Mouse (Mus musculus) midbrain, postnatal 0 days (tissue): ENCODE data around the gene Fabp2. TPM values are rescaled to one million over a fixed set of nuclear protein-coding genes. Genes with fewer than 3 reads are reported as not detected.
A peak's percentile ranks its signal among the peaks of the same experiment; 100 is the strongest.

Experiments used
- ATAC-seq: fragments of 200-750 bp; cut with Nextera tagmentation; 2 replicates; pipeline ENCODE4 v1.8.0; 2017; ENCODE audit warnings: moderate number of reproducible peaks, mild to moderate bottlenecking, moderate TSS enrichment, moderate library complexity; ENCODE audit not compliant: low FRiP score
- DNase-seq: peaks from one replicate; pipeline ENCODE4 v3.0.0-alpha.2; 2015; ENCODE audit warnings: low spot score
- H3K27ac ChIP-seq: fragments of 300-500 bp; sonication (generic); 2 replicates; pipeline ENCODE4 v1.5.1; 2014; ENCODE audit warnings: low read depth, mild to moderate bottlenecking, low read length, mixed read lengths
- H3K27me3 ChIP-seq: fragments of 300-500 bp; sonication (generic); 2 replicates; pipeline ENCODE4 v1.6.1; 2014; ENCODE audit warnings: low read length, control low read depth, mixed read lengths; ENCODE audit not compliant: insufficient read depth
- H3K36me3 ChIP-seq: fragments of 300-500 bp; sonication (generic); 2 replicates; pipeline ENCODE4 v1.6.1; 2014; ENCODE audit warnings: low read length, control low read depth, mixed read lengths; ENCODE audit not compliant: insufficient read depth
- H3K4me1 ChIP-seq: fragments of 300-500 bp; sonication (generic); 2 replicates; pipeline ENCODE4 v1.6.1; 2014; ENCODE audit warnings: mild to moderate bottlenecking, control low read depth, antibody characterized with exemption, low read length, mixed read lengths; ENCODE audit not compliant: insufficient read depth
- H3K4me2 ChIP-seq: fragments of 300-500 bp; sonication (generic); 2 replicates; pipeline ENCODE4 v1.6.1; 2014; ENCODE audit warnings: low read depth, mild to moderate bottlenecking, low read length, mixed read lengths; ENCODE audit not compliant: poor library complexity, severe bottlenecking
- H3K4me3 ChIP-seq: fragments of 300-500 bp; sonication (generic); 2 replicates; pipeline ENCODE4 v1.5.1; 2014; ENCODE audit warnings: low read depth, mild to moderate bottlenecking, low read length, moderate library complexity
- H3K9ac ChIP-seq: fragments of 300-500 bp; sonication (generic); replicated peaks from 2 replicates; pipeline ENCODE4 v1.6.1; 2014; ENCODE audit warnings: mild to moderate bottlenecking, low read length, moderate library complexity, mixed read lengths; ENCODE audit not compliant: poor library complexity, severe bottlenecking
- H3K9me3 ChIP-seq: fragments of 300-500 bp; sonication (generic); 2 replicates; pipeline ENCODE4 v1.6.1; 2016; ENCODE audit warnings: low read length, control low read depth
- CTCF ChIP-seq: IDR thresholded peaks from 2 replicates; pipeline ENCODE4 v1.5.1; 2016; ENCODE audit warnings: antibody characterized with exemption, mild to moderate bottlenecking
- WGBS: fragments of 180-500 bp; shearing (Covaris S2); extraction: QIAGEN DNeasy Blood & Tissue Kit; methylation state at CpG from one replicate; pipeline ENCODE4 v1.1.7; 2014; 5-methylcytosine and 5-hydroxymethylcytosine counted together
- polyA plus RNA-seq: library from polyadenylated mRNA; unstranded; fragments of >200 nt; fragmentation: Nextera tagmentation; extraction: Ambion mirVana; gene quantifications from 2 replicates; pipeline ENCODE4 v1.2.1, GENCODE M21; 2015
- total RNA-seq: library from RNA; depleted of rRNA; stranded (reverse); fragments of >200 nt; gene quantifications from 2 replicates; pipeline ENCODE4 v1.2.3, GENCODE M21; 2014; rRNA removed

Gene Fabp2
- total RNA-seq = not detected in 2 replicates
- not detected in 2 replicates for polyA plus RNA-seq

DNA sequence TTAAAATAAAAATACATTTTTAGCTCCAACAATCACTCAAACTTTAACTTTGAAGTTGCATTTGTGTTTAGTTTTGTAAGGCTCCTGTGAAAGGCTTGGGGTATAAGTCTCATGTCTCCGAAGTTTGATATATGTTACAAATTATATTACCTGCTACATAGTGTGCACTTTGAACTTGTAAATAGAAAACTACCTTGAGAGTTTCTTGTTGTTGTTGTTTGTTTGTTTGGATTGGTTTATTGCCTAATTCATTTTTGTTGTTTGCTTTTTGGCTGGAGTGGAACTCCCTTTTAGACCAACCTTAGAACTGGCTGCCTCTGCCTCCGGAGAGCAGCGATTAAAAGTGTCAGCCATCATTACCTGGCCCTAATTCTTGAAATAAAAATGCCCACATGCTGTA lies at the start of gene Fabp2:
Gene Fabp2 (plus strand): TSS at position 301 of the 400 bp plus-strand sequence.
- Histone ChIP-seq H3K9ac (no peak within 1 kb of the TSS), H3K4me2 (no peak within 1 kb of the TSS), H3K36me3 (no peaks in the 10 kb centered on the region), H3K4me3 (no peak within 1 kb of the TSS), H3K27me3 (no peaks in the 10 kb centered on the region), H3K9me3 (no peaks in the 10 kb centered on the region), H3K4me1 (no peaks in the 10 kb centered on the region), H3K27ac (no peak within 1 kb of the TSS)
- no peak for TF ChIP-seq CTCF
- ATAC-seq (no peak), DNase-seq (no peak)
- 93% methylated on average over 3 of the region's 3 CpGs for WGBS

DNA sequence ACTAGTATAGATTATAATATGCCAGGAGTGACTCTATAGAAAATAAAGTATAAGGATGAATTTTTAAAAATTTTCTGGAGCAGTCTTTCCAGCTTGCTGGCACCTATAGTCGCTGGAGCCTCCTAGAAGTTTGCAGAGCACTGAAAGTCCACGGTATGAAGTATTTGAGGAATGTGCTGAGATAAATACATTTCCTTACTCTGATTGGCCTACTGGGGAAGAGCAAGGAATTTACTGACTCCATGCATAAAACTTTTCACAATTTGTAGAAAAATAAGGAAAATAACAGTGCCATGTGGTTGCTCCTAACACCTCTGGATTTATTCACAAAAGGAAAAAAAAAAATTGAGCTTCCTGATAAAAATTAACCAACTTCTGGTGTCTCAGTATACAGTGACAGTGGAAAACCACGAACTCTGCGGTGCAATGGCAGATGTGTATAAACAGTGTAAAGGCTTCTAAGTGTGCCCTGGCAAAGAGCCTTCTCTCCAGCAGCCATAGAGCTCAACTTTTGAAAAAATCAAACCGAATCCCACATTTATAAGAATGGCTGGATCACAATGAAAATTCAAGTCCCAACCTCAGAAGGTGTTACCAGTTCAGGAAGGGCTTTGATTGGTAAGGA lies 46.4 kb upstream of the Fabp2 start:
- H3K4me1 ChIP-seq = no peaks in the 10 kb centered on the region
- no peaks in the 10 kb centered on the region for H3K36me3 ChIP-seq
- H3K4me2 ChIP-seq = no peak overlapping the region
- 84% methylated on average over 5 of the region's 5 CpGs for WGBS
- H3K9me3 ChIP-seq = no peaks in the 10 kb centered on the region
- H3K27ac ChIP-seq = no peak overlapping the region
- H3K4me3 ChIP-seq = no peak overlapping the region
- no peaks in the 10 kb centered on the region for H3K27me3 ChIP-seq
- DNase-seq (no peak), ATAC-seq (no peak)
- no peak overlapping the region for H3K9ac ChIP-seq
- TF ChIP-seq CTCF = no peak

DNA sequence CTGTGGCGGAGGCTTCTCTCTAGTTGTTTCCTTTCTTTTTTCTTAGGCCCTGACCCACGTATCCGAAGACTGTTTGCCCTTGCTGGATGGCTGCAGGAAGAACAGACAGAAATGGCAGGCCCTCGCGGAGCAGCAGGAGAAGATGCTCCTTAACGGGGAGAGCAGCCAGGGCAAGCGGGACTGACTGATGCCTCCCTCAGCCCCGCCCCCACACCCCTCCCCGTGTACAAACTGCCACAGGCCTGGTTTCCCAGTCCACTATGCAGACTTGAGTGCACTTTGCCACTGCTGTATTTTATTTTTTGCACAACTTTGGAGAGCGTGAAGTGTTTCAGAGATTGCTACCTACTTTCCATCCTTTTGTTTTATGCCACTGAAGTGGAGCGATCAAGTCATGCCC lies 39.7 kb upstream of the Fabp2 start:
- DNase-seq = no peak
- H3K4me1 ChIP-seq = no peaks in the 10 kb centered on the region
- no peak for ATAC-seq

DNA sequence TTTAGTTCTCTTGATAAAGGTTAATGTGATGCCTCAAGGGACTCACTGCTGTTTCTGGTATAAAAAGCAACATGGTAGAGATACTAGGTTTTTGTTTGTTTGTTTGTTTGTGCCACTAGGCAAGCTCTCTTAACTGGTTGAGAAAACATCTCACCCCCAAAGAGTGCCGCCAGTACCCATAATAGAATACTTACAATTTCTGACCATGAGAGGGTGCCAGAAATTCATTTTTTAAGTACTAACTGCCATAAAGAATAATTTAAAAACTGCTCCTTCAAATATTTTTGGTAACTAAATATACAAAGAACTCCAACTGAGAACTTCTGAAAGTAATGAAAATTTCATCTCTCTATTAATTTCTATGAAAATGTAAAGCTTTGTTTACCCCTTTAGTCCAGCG lies 35.0 kb upstream of the Fabp2 start:
- H3K4me2 ChIP-seq = no peak overlapping the region
- 74% methylated on average over 2 of the region's 2 CpGs for WGBS
- H3K4me3 ChIP-seq = no peak overlapping the region
- peak; percentile 41 for TF ChIP-seq CTCF
- H3K4me1 ChIP-seq = no peaks in the 10 kb centered on the region
- no peak overlapping the region for H3K9ac ChIP-seq
- H3K36me3 ChIP-seq = no peaks in the 10 kb centered on the region
- no peaks in the 10 kb centered on the region for H3K9me3 ChIP-seq
- DNase-seq (peak; percentile 2), ATAC-seq (no peak)
- no peaks in the 10 kb centered on the region for H3K27me3 ChIP-seq
- no peak overlapping the region for H3K27ac ChIP-seq

More for the DNA sequence above, 39.7 kb upstream of the Fabp2 start:
- no peak for TF ChIP-seq CTCF
- 53% methylated on average over 11 of the region's 11 CpGs for WGBS
- H3K4me3 ChIP-seq = no peak overlapping the region
- no peak overlapping the region for H3K9ac ChIP-seq
- no peaks in the 10 kb centered on the region for H3K9me3 ChIP-seq
- H3K36me3 ChIP-seq = no peaks in the 10 kb centered on the region
- no peak overlapping the region for H3K4me2 ChIP-seq
- no peak overlapping the region for H3K27ac ChIP-seq
- no peaks in the 10 kb centered on the region for H3K27me3 ChIP-seq

DNA sequence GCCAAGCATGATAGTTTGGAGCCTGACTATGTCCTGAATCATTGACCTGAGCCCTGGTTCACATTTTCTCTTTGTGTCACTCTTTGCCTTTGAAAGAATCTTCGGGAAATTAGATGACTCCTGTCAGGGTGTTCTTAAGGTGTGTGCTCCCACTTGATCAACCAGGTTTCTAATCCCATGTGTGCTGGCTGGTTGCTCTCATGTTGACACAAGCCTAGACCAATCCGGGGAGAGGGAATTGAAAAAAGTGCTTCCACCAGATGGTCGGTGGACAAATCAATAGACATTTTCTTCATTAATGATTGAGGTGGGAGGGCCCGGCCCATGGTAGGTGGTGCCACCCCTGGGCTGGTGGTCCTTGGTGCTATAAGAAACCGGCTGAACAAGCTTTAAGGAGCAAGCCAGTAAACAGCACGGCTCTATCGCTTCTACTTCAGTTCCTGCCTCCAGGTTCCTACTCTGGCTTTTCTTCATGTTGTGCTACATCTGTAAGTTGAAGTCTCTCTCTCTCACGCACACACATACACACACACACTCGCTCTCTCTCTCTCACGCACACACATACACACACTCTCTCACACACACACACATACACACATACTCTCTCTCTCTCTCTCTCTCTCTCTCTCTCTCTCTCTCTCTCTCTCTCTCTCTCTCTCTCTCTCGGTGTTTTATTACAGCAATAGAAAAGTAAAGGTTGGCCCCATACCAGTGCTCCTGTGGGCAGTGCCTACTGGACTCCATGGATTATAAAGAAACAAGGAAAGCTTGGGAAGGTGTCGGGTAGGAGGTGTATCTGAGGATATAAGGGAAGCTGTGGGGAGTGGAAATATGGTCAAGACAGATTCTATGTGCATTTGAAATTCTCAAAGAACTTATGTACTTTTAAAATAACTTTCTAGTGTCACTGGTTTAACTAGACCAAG lies 34.0 kb upstream of the Fabp2 start:
- H3K27ac ChIP-seq = no peak overlapping the region
- no peak overlapping the region for H3K9ac ChIP-seq
- no peak for DNase-seq
- H3K4me2 ChIP-seq = no peak overlapping the region
- no peak overlapping the region for H3K4me3 ChIP-seq
- no peaks in the 10 kb centered on the region for H3K4me1 ChIP-seq
- no peak for TF ChIP-seq CTCF
- H3K36me3 ChIP-seq = no peaks in the 10 kb centered on the region
- H3K27me3 ChIP-seq = no peaks in the 10 kb centered on the region
- WGBS = 89% methylated on average over 12 of the region's 12 CpGs
- no peak for ATAC-seq
- H3K9me3 ChIP-seq = no peaks in the 10 kb centered on the region

DNA sequence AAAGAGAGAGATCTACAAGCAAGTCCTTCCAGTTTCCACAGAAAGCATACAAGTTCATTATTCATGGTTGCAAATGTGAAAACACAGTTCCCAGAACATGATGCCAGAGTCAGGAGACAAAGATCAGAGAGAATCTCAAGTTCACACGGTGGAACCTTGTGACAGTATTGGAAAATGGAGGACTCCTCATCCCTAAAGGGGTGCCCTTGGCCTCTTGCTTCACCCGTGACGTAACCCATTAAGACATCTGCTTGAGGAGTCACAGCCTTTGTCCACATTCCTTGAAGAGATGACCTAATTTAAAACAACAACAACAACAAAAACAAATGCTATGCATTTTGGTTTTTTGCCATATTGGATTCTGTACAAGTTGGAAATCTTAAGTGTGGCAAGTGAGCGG lies 29.8 kb upstream of the Fabp2 start:
- H3K27ac ChIP-seq = no peak overlapping the region
- H3K36me3 ChIP-seq = no peaks in the 10 kb centered on the region
- no peaks in the 10 kb centered on the region for H3K27me3 ChIP-seq
- H3K4me3 ChIP-seq = no peak overlapping the region
- no peak for ATAC-seq
- no peak for DNase-seq
- no peak overlapping the region for H3K9ac ChIP-seq
- no peaks in the 10 kb centered on the region for H3K4me1 ChIP-seq
- no peak overlapping the region for H3K4me2 ChIP-seq
- H3K9me3 ChIP-seq = no peaks in the 10 kb centered on the region
- TF ChIP-seq CTCF = no peak
- WGBS = 82% methylated on average over 4 of the region's 4 CpGs
